Mouse (Mus musculus): ENCODE results near the gene Pifo.

- TF ChIP-seq CTCF (conservative IDR thresholded peaks at IDR 0.05 in 1 of 2, IDR thresholded peaks at IDR 0.05 in 1 of 2; ENCODE audit: low read depth in 2 of 2, low read length in 2 of 2) (no peak), USF1 (IDR thresholded peaks at IDR 0.05; ENCODE audit: low read depth, low read length) (no peak), NELFE (IDR thresholded peaks at IDR 0.05; ENCODE audit: low read depth, low read length) (no peak)
Measured at GRCm38 (mm10) chr3:106051896-106052295, 37.5 kb upstream of the Pifo start.
